Mouse (Mus musculus) layer of hippocampus, adult 11-12 months (tissue): ENCODE measurements around the gene Tepp.

Experiments used
- DNase-seq: peaks from one replicate; pipeline ENCODE4 v3.0.0; 2022; ENCODE audit warnings: low spot score

The Tepp gene

DNA sequence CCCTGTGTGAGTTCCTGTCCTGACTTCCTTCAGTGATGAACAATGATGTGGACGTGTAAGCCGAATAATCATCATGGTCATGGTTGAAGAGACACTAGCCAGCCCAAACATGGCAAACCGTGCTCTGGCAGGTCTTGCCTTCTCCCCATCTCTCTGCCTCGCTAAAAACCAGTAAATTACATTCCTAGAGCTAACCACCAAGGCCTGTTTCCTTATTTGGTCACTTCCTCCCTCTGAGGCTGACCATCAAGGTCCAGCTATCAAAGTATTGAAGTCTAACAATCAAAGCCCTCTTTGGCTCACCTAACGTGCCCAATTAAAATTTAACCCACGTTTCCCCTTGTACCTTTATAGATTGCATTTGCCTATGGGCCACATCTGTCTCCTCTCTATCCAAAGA, 51.9 kb downstream of the Tepp start:
- no peak for DNase-seq

DNA sequence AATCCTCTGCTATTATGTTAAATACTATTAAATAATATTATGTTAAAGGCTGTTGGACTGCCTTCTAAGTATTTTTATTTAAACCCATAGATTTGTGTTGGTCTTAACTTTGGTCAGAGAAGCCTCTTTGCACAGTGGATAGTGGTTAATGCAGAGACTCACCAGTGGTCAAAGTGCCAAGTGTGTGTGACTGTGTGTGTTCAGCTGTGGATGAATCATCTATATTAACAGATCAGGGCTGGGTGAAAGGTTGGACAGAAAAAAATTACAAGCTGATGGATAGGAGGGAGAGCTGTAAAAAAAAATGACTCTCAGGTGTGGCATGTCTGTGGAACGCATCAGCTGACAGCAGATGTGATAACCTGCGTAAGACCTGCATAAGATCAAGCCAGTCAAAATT, 53.5 kb downstream of the Tepp start:
- no peak for DNase-seq

DNA sequence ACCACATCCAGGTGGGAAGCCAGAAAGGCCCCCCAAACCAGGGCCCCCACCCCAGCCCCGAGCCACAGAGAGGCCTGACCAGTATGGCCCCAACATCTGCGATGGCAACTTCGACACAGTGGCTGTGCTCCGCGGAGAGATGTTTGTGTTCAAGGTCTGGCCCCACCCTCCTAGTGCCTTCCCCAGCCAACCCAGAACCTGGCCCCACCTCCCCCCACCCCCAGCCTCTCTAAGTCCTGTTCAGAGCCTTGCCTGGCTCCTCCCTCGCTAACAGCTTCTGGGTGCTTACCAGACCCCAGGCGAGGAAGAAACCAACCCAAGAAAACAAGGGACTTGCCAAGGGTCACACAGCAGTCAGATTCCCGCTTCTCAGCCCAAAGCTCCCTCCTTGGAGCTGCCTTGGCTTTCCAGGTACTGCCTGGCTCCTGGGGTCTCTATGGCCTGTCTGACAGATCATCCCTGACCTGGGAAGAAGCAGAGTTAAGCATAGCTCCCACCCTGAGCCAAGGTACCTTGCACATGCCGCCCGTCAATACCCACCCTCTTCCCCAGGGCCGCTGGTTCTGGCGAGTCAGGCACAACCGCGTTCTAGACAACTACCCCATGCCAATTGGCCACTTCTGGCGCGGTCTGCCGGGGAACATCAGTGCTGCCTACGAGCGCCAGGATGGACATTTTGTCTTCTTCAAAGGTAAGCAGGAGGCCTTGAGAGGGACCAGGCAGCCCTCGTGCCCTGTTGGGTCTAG, 59.4 kb downstream of the Tepp start:
- no peak for DNase-seq

DNA sequence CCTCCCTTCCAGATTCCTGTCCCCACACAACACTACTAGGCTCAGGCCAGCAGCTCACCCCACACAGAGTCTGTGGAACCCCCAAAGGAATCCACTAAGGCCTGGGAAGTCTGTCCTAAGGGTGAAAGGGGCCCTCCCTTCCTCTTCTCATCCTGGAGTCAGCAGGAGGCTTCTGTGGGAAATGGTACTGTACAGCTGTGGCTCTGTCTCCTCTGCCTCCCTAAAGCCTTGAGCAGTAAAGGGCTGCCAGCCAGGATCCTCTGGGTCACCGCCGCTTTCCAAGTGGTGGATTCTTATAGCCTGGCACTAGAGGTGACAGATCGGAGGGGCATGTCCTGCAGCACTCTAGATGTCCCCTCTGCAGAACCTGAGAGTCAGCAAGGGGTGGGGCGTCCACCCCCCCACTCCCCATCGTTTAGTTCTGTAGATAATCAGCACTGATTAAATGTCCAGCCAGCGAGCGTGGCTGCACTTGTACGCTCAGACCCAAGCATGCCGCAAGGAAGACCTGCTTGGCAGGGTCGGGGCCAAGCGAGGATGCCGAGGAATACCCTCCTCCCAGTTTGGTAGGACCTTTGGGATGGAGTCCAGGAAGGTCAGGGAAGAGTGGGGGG, 63.1 kb downstream of the Tepp start:
- no peak for DNase-seq

DNA sequence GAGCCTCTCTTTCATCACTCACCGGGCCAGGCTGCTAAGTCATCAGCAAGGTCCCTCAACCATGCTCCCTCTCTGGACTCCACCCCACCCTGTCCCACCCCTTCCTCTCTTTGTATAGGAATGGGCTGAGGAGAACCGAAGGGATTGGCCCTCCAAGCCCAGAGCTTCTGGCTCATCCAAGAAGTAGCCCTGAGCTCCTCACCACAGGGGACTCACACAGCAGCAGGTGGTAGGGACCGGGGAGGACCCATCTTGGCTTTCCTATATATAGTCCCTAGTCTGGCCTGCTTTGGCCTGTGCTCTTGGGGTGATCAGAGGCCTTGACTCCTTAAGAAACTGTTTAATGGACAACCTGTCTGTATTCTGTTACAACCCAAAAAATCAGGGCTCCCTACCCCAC, 64.1 kb downstream of the Tepp start:
- DNase-seq: no peak

DNA sequence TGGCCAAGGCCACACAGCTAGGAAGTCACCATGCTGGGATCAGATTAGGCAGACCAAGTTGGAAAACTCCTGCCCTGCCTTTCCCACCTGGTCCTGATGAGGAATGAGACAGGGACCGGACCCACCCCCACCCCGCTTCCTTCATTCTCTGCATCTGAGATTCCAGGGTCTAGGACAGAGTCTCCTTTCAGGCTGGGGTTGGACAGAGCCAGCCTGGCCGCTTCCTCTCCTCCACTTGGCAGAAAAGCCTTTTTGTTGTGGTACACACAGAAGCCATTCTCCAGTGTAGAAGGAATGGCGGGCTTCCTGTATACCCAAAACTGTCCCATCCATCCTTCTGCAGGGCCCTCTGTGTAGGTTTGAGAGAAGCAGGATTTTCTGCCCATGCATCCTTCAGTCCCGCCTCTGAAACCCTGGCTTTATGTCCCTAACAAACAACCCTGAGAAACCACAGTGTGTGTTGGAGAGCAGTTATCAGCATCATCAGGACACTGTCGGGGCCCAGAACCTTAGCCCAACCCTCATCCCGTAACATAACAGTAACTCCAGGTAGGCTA, 65.1 kb downstream of the Tepp start:
- no peak for DNase-seq
